Mouse (Mus musculus): Measurements from ENCODE around the gene Stkld1.

DNA sequence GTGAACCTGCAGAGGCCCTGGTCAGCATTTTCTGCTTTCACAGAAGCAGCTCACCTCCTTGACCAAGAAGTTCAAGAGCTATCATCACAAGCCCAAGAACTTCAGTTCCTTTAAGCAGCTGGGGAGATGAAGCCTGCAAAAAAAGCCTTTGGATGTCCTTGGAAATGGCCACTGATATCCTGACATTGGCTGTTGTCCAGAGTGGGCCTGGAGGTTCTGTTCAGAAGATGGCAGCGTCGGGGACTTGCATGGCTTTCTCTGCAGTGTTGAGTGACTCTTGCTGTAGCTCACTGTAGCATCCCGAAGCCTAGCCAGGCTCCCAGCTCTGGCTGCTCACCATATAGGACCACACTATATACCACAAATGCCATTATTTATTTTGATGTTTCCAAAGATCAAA is 14.2 kb upstream of the Stkld1 start:
- no peak for TF ChIP-seq CTCF (IDR thresholded peaks at IDR 0.05; ENCODE audit: low read depth)
- TF ChIP-seq EP300 (optimal IDR thresholded peaks at IDR 0.05) = no peak
